Mouse (Mus musculus) ES-E14 (cell line): ENCODE data around the gene Nanp.

Experiments
- HCFC1 ChIP-seq: IDR thresholded peaks from 2 replicates; pipeline ENCODE4 v1.6.1; 2012; ENCODE audit warnings: low read length, inconsistent platforms, borderline replicate concordance; ENCODE audit not compliant: insufficient read depth
- MAFK ChIP-seq: IDR thresholded peaks from 2 replicates; pipeline ENCODE4 v1.6.1; 2014; ENCODE audit warnings: mild to moderate bottlenecking, low read depth, low read length, inconsistent platforms; ENCODE audit not compliant: insufficient read depth

GRCm38 (mm10) chr2:151008517-151008932 is 30.7 kb downstream of the Nanp start:
- TF ChIP-seq HCFC1 (no peak), MAFK (no peak)
